Mouse (Mus musculus) liver, postnatal 0 days (tissue): ENCODE data around the gene Cav3.

ENCODE experiments used
- CTCF ChIP-seq: sonication (generic); IDR thresholded peaks from 2 replicates; pipeline ENCODE4 v1.5.1; 2016; ENCODE audit warnings: antibody characterized with exemption, low read depth
- EP300 ChIP-seq: IDR thresholded peaks from 2 replicates; pipeline ENCODE4 v1.6.1; 2016; ENCODE audit warnings: antibody characterized with exemption, low read depth, mild to moderate bottlenecking

DNA sequence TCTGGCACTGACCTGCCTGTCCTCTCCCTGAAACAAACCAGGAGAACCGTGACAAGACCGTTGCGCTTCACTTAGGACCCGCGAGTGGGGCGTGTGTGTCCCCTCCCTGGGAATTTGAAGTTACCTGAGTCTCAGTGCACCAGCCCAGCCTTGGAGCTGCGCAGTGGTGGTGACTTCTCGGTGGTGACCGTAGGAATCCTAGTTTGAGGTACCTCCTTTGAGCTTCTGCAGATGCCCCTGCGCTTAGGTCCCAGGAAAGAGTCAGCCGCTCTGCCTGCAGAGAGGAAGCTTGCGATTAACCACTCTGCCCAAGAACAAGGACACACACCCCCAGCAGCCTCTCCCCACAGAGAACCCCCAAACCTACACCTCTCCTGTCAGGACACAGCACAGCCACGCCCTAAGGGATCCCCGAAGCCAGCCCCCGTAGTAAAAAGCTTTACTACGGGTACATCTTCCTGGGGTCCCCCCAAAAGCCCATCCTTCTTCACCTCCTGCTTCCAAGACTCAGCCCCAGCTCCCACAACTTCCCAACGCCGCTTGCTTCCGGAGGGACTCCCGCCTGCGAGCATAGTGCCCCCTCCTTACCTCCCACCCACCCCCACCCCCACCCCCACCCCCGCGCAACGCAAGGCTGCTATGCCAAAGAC lies 30.7 kb downstream of the Cav3 start, which contains the start of gene Oxtr:
- no peak for TF ChIP-seq CTCF
- TF ChIP-seq EP300: no peak
